Mouse (Mus musculus) ES-Bruce4 (cell line): ENCODE measurements around the gene Ccr2.

ENCODE experiments used
- CTCF ChIP-seq: IDR thresholded peaks from one replicate; pipeline ENCODE4 v1.8.1; 2011; ENCODE audit warnings: low read depth, low read length
- EP300 ChIP-seq: IDR thresholded peaks from 2 replicates; pipeline ENCODE4 v1.6.1; 2011; ENCODE audit warnings: low read depth, low read length; ENCODE audit not compliant: insufficient read depth
- POLR2A ChIP-seq: IDR thresholded peaks from one replicate; pipeline ENCODE4 v1.8.1; 2011; ENCODE audit warnings: low read length; ENCODE audit not compliant: insufficient read depth

- TF ChIP-seq EP300 (no peak), POLR2A (no peak), CTCF (no peak)
These were observed 44.6 kb downstream of the Ccr2 start for GRCm38 (mm10) chr9:124146307-124146706.
